ENCODE assay signal across 8 mouse cellular contexts in the genomic region with DNA sequence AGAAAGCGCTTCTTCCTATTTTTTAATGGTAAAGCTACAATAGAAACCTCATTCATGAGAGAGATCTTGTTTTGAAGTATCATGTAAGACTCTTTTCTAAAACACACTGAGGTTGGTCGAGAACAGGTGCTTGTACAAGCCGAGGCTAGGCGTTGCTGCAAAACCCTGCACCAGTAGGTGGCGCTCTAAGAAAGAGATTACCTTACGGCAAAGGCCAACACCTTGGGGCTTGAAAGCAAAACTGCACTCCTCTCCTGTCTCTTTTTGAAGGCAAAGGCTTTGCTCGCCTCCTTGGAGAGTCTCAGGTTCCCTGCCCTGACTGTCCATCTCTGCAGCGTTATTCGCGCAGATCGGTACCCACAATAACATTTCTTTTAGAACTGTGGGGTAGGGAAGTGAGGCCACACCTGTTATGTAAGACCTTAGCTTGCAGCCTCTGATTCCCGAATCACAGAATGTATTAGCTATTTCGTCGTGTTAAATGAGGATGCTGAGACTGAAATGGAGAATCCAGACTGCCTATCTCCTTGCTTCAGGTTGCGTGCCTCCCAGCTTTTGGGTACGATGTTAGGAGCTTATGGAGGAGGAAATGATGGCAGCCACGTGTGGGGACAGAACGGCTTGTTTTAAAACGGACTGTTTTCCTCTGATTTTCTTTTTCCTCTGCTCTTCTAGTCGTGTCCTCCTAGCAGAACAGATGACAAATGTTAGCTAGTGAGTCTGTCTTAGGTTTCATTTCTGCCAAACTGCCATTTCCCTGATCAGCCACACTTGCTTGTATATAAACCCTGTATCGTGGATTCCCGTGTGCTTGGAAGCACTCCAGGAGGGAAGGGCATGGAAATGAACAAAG. TPM values are rescaled to one million over a fixed set of nuclear protein-coding genes. Genes with fewer than 3 reads are reported as not detected.
DNase-seq lines count a peak whose midpoint lies in the region; ATAC-seq and TF ChIP-seq lines count a peak whose summit lies in the region.

No protein-coding gene starts in this region.

- in situ Hi-C loops in CH12.LX (cut with MboI; ENCODE audit: low pct_ligation_motif_present, low pct_unique_long_range_greater_than_20kb, low sequenced_read_pairs), result loop anchor here (5.0 to 10.0 kb wide), 2 partner anchors 234 to 431 kb away; no protein-coding TSS in a partner anchor

- H3K27me3 ChIP-seq in CH12.LX (replicated peaks), result no peaks in the 10 kb centered on the region
- H3K27me3 ChIP-seq in forebrain, embryonic 12.5 days, result no peaks in the 10 kb centered on the region

- H3K9ac ChIP-seq in CH12.LX (ENCODE audit: insufficient read depth, low read depth), result no peak overlapping the region
- no peak overlapping the region for H3K9ac ChIP-seq in forebrain, embryonic 12.5 days

- peak; percentile 86 for DNase-seq in CH12.LX (ENCODE audit: extremely low read depth)
- DNase-seq in c-Kit-negative CD71-positive TER-119-positive erythroid progenitor cells, embryonic 14.5 days (ENCODE audit: low read depth, low spot score), result peak; percentile 29
- DNase-seq in heart, postnatal 10 days, result peak; percentile 85 to 93
- peak; percentile 92 for DNase-seq in layer of hippocampus, adult 11-12 months (ENCODE audit: low spot score)
- DNase-seq in lung, adult 2 months, result peak; percentile 77
- peak; percentile 42 to 56 for DNase-seq in thymus, adult 18-20 months

- no peak for TF ChIP-seq POLR2A in CH12.LX (IDR thresholded peaks at IDR 0.05; ENCODE audit: low read depth, low read length)
- TF ChIP-seq POLR2A in lung, adult 2 months (IDR thresholded peaks at IDR 0.05; ENCODE audit: borderline replicate concordance, extremely low read depth, low read depth, low read length), result no peak
- TF ChIP-seq POLR2A in olfactory bulb, adult 2 months (IDR thresholded peaks at IDR 0.05; ENCODE audit: insufficient read depth, low read depth, low read length), result no peak

- no peaks in the 10 kb centered on the region for H3K36me3 ChIP-seq in CH12.LX (replicated peaks in 1 of 2; ENCODE audit: control insufficient read depth in 1 of 2, insufficient read depth in 1 of 2, low read length in 1 of 2)
- H3K36me3 ChIP-seq in forebrain, embryonic 12.5 days (replicated peaks), result no peaks in the 10 kb centered on the region

- no peak overlapping the region for H3K4me3 ChIP-seq in CH12.LX (replicated peaks in 1 of 3; ENCODE audit: low read depth in 2 of 3, low read length in 2 of 3, poor library complexity in 1 of 3)
- no peak overlapping the region for H3K4me3 ChIP-seq in forebrain, embryonic 12.5 days (replicated peaks)
- H3K4me3 ChIP-seq in lung, adult 2 months (replicated peaks; ENCODE audit: extremely low read depth, low read depth, low read length), result peak overlapping the region; percentile 47
- peak overlapping the region; percentile 35 for H3K4me3 ChIP-seq in olfactory bulb, adult 2 months (ENCODE audit: insufficient read depth, low read depth, low read length)

- H3K9me3 ChIP-seq in CH12.LX (replicated peaks; ENCODE audit: low read length), result no peaks in the 10 kb centered on the region
- H3K9me3 ChIP-seq in forebrain, embryonic 12.5 days, result no peaks in the 10 kb centered on the region

- peaks cover 3 to 5% of the 10 kb centered on the region in 2 experiments; a peak in 2 of 4 replicates for H3K4me1 ChIP-seq in CH12.LX (ENCODE audit: control insufficient read depth in 1 of 2, insufficient read depth in 2 of 2)
- 0 out of 2 replicates have a peak, but pooled peaks cover 3% of the 10 kb centered on the region for H3K4me1 ChIP-seq in forebrain, embryonic 12.5 days
- H3K4me1 ChIP-seq in lung, adult 2 months (ENCODE audit: control insufficient read depth, insufficient read depth, low read length), result no peaks in the 10 kb centered on the region
- 0 out of 2 replicates have a peak, but pooled peaks cover 2% of the 10 kb centered on the region for H3K4me1 ChIP-seq in olfactory bulb, adult 2 months (ENCODE audit: control insufficient read depth, insufficient read depth, low read length)

- TF ChIP-seq EP300 in CH12.LX (IDR thresholded peaks at IDR 0.05; ENCODE audit: low read length), result no peak

- H3K79me2 ChIP-seq in CH12.LX (replicated peaks; ENCODE audit: control insufficient read depth, extremely low read depth, insufficient read depth, poor library complexity, severe bottlenecking), result no peaks in the 10 kb centered on the region

- no peak overlapping the region for H3K27ac ChIP-seq in CH12.LX (ENCODE audit: insufficient read depth, low read depth)
- no peak overlapping the region for H3K27ac ChIP-seq in forebrain, embryonic 12.5 days
- no peak overlapping the region for H3K27ac ChIP-seq in olfactory bulb, adult 2 months (ENCODE audit: insufficient read depth, low read depth, low read length)

- peak; percentile 100 for TF ChIP-seq RAD21 in CH12.LX (IDR thresholded peaks at IDR 0.05; ENCODE audit: low read depth, low read length)

- dilution Hi-C loops in CH12.LX (cut with MboI; ENCODE audit: extremely low pct_ligation_motif_present, extremely low pct_unique_long_range_greater_than_20kb, low sequenced_read_pairs), result no loop called here

- WGBS in forebrain, embryonic 12.5 days, result 33% methylated on average over 22 of the region's 22 CpGs
- WGBS in lung, adult 2 months, result 22% methylated on average over 22 of the region's 22 CpGs
- WGBS in olfactory bulb, adult 2 months, result 13% methylated on average over 22 of the region's 22 CpGs

- peak; percentile 39; the same call in 1 of the 2 replicates for ATAC-seq in forebrain, embryonic 12.5 days (ENCODE audit: low FRiP score)

- intact Hi-C loops in heart, postnatal 10 days (cut with DNase I), result loop anchor here (1.0 to 10.0 kb wide), 5 partner anchors 116 to 430 kb away; no protein-coding TSS in a partner anchor

- peak overlapping the region; percentile 33 for H3K4me2 ChIP-seq in CH12.LX (ENCODE audit: insufficient read depth, low read depth, poor library complexity, severe bottlenecking)
- peak overlapping the region; percentile 1; the same call in 1 of the 2 replicates for H3K4me2 ChIP-seq in forebrain, embryonic 12.5 days

- TF ChIP-seq CTCF in CH12.LX (conservative IDR thresholded peaks at IDR 0.05 in 1 of 2, IDR thresholded peaks at IDR 0.05 in 1 of 2; ENCODE audit: low read depth in 2 of 2, low read length in 2 of 2), result peak; percentile 78 to 98; a peak in 3 of 4 replicates
- peak; percentile 97 for TF ChIP-seq CTCF in lung, adult 2 months (IDR thresholded peaks at IDR 0.05; ENCODE audit: insufficient read depth, low read length)
- TF ChIP-seq CTCF in olfactory bulb, adult 2 months (IDR thresholded peaks at IDR 0.05; ENCODE audit: insufficient read depth, low read depth, low read length), result peak; percentile 76

TF ChIP-seq in CH12.LX, 34 proteins besides CTCF, POLR2A, EP300 and RAD21:
- TF ChIP-seq MYC (IDR thresholded peaks at IDR 0.05; ENCODE audit: low read depth, low read length) (peak; percentile 51; the same call in 1 of the 2 replicates), IRF4 (IDR thresholded peaks at IDR 0.05; ENCODE audit: low read depth, low read length) (no peak; the same call in 1 of the 2 replicates), SMC3 (IDR thresholded peaks at IDR 0.05; ENCODE audit: low read depth, low read length) (peak; percentile 95), MXI1 (IDR thresholded peaks at IDR 0.05; ENCODE audit: low read depth, low read length) (peak; percentile 43; the same call in 1 of the 2 replicates), ZC3H11A (IDR thresholded peaks at IDR 0.05; ENCODE audit: low read depth, low read length) (peak; percentile 89), NRF1 (IDR thresholded peaks at IDR 0.05; ENCODE audit: low read depth, low read length) (no peak)

RNA-seq across cellular contexts. Expression of gene Cry1, which starts 36.3 kb away (rescaled TPM):
- total RNA-seq in CH12.LX (2012; rRNA removed), result 16.3 and 16.5 TPM in 2 replicates
- total RNA-seq in CH12.LX (2014; rRNA removed), result 17.1 and 19.6 TPM in 2 replicates
- polyA plus RNA-seq in CH12.LX (2012; ENCODE audit: insufficient read length, low read depth), result 19.1 and 19.8 TPM in 2 replicates
- 36.0 and 37.4 TPM in 2 replicates for polyA plus RNA-seq in forebrain, embryonic 12.5 days (2016; fragmentation: Nextera tagmentation; extraction: Ambion mirVana)
- 10 to 100 TPM; 18.4 to 20.9 TPM for total RNA-seq in heart, postnatal 10 days (2021)
- polyA plus RNA-seq in lung, adult 2 months (2012; rRNA removed), result 4.6 and 6.0 TPM in 2 replicates
- polyA plus RNA-seq in olfactory bulb, adult 2 months (2012; ENCODE audit: insufficient read depth, insufficient read length, low replicate concordance, missing spikeins), result not detected in 2 replicates

Comparison
In these comparisons a context has a peak if more than half of its experiments do, and no peak if none do; other contexts are left out.
1. DNase-seq: peak in every context shown above with its lines; median percentile 92 in layer of hippocampus, adult 11-12 months; 89 in heart, postnatal 10 days; 86 in CH12.LX; 77 in lung, adult 2 months; 49 in thymus, adult 18-20 months; 29 in c-Kit-negative CD71-positive TER-119-positive erythroid progenitor cells, embryonic 14.5 days.
2. H3K4me3 ChIP-seq: peak in lung, adult 2 months (single experiment) and olfactory bulb, adult 2 months (single experiment); none in CH12.LX (0 of 3) and forebrain, embryonic 12.5 days (single experiment).
3. Peak in every context shown above with its lines, with median percentiles within 50 percentile points of each other: CTCF ChIP-seq.